Mouse (Mus musculus) liver, adult 2 months (tissue): ENCODE data around the gene Hsh2d.

Experiments
- CTCF ChIP-seq: fragments of 200-500 bp; IDR thresholded peaks from 2 replicates; pipeline ENCODE4 v1.5.1; 2011; ENCODE audit warnings: low read depth, low read length, control low read depth
- POLR2A ChIP-seq: fragments of 200-500 bp; IDR thresholded peaks from 2 replicates; pipeline ENCODE4 v1.6.1; 2011; ENCODE audit warnings: low read length, control low read depth; ENCODE audit not compliant: insufficient read depth; ENCODE audit errors: extremely low read depth

DNA sequence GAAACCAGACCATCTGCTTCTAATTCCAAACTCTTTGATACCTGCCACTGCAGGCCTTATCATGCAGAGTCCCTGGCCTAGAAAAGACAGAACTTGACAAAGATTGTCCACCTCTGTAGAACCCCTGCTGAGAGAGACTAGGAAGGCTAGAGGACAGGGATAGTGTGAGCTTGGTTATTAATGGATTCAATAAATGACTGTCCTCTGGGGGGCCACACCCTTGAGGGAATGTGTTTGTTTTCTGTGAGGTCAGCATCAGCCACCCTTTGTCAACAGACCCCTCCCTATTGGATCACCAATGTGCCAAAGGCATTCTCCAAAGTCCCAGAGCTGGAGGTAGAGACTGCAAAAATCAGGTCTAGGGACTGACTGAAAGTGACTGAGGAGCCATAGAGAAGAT is 2.6 kb downstream of the Hsh2d start:
- TF ChIP-seq CTCF (no peak), POLR2A (no peak)
